Mouse (Mus musculus): Measurements from ENCODE around the gene Mpc1.

DNA sequence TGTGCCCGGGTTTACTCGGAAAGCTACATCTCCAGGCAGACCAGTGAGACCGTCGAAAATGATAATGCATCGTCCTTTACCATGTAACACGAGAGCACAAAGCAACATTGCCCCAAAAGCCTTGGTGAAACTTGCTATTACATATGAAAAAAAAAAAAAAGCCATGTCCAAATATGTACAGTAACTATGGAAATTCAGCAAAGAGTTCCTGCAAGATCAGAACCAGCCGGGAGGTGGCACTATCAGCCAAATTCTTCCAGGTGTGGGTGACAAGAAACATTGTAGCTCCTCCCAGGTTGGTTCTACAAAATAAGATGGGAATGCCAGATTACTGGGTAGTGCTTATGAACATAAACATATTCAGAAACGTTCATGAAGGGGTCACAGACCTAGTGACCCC lies 25.7 kb upstream of the Mpc1 start:
- TF ChIP-seq CTCF (IDR thresholded peaks at IDR 0.05; ENCODE audit: extremely low read depth, insufficient read depth, insufficient read length, insufficient replicate concordance): no peak
- TF ChIP-seq POLR2A (IDR thresholded peaks at IDR 0.05; ENCODE audit: low read depth, low read length): no peak
